Mouse (Mus musculus) olfactory bulb, adult 2 months (tissue): ENCODE data around the gene Lgr5.

Source experiments
- CTCF ChIP-seq: fragments of 200-500 bp; IDR thresholded peaks from 2 replicates; pipeline ENCODE4 v1.5.1; 2012; ENCODE audit warnings: low read depth, mild to moderate bottlenecking, low read length, moderate library complexity; ENCODE audit not compliant: insufficient read depth
- POLR2A ChIP-seq: fragments of 200-500 bp; IDR thresholded peaks from 2 replicates; pipeline ENCODE4 v1.6.1; 2012; ENCODE audit warnings: mild to moderate bottlenecking, low read depth, low read length, moderate library complexity; ENCODE audit not compliant: insufficient read depth

DNA sequence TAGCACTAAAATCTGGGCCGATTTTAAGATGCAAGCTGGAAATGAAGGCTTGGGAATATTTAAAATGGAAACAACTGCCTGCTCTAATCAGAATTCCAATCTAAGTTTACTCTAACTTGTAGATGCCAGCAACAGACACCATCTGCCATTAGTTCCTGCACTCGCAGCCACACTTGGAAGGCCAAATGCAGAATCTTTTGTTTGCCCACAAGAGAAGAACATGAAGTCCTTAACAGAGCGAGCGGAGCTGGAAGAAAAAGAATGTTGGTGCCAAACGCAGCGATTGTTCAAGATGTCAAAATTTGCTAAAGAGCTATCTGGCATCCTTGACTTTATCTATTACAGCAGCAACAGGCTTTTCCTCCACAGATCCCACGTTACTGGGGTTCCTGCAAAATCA, 72.1 kb downstream of the Lgr5 start:
- no peak for TF ChIP-seq CTCF
- TF ChIP-seq POLR2A, result no peak
